Mouse (Mus musculus) 3T3-L1 (cell line): ENCODE results near the gene Prx.

Experiments used
- DNase-seq: peaks from one replicate; pipeline ENCODE4 v3.0.0-alpha.2; 2015; ENCODE audit warnings: low read depth, low spot score

The Prx gene

DNA sequence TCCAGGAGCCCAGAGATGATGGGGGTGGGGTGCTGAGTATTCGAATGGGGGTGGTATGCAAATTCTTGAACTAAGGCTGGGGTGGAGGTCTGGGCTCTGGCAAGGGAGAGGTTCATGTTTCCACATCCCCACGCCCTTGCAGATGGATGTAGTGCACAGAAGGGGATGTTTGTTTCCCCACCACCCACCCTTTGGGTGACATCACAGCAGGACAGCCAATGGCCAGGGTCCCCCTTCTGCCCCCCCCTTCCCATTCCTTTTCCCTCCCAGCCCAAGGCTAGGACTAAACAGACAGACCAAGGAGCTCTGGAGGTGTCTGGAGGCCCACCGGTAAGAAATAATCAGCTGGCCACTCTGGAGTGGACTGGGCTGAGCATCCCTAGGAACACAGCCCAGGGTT lies at the start of gene Prx:
Gene Prx (plus strand): TSS at position 289 of the 400 bp plus-strand sequence.
- DNase-seq: no peak

DNA sequence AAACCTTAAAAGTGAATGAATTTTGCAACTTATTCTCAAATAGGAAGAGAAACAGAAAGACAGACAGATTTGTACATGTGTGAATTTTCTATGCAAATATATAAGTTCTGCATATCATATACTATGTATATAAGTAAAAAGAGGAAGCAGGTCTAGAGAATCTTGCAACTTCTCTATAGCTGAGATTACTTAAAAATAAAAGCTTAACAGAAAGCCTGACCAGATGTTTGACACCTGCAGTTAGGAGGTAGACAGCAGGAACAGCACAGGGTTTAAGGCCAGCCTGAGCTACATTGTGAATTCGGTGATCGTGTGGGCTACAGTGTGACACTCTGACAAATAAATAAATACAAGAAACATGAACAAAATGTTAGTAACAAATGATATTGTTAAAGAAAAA lies 47.8 kb upstream of the Prx start:
- DNase-seq: no peak

GRCm38 (mm10) chr7:27452206-27452770 lies 46.8 kb upstream of the Prx start:
- DNase-seq: no peak

DNA sequence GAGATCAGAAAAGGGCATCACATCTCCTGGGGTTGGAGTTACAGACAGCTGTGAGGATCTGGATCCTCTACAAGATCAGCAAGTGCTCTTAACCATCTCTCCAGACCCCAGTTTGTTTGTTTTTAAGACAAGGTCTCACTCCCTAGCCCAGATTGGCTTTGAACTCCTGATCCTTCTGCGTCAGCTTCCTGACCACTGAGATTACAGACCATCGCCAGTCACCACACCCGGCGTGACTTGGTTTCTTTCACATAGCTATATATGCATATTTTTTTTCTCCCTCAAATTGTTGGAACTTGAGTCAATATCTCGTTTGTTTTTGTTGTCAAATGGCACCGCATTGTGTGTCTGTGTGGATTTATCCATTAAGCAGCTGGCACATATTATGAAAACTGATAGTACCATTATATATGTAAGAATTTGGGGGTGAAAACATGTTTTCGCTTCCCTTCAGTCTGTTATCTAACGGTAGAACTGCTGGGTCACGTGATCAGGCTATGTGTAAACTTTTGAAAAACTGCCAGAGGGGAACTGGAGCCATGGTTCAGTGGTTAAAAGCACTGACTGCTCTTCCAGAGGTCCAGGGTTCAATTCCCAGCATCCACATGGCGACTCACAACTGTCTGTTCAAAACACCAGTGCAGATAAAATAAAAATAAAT lies 44.5 kb upstream of the Prx start:
- DNase-seq: no peak

- DNase-seq: no peak
Observed at GRCm38 (mm10) chr7:27455273-27455672, 43.9 kb upstream of the Prx start.

DNA sequence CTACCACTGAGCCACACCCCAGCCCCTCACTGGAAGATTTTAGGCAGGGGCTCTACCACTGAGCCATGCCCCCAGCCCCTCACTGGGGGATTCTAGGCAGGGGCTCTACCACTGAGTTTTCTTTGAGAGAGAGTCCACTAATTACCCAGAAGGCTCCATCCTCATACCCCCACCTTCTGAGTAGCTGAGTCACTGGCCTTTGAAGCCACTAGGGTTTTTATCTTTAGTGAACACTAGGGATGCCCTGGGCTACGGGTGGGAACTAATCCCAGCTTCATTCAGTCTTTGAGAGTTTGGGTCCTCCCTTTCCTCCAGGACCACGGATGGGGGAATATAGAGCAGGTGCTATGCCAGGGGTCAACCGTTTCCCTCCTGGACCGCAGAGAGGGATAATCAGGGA lies 40.5 kb upstream of the Prx start:
- no peak for DNase-seq

DNA sequence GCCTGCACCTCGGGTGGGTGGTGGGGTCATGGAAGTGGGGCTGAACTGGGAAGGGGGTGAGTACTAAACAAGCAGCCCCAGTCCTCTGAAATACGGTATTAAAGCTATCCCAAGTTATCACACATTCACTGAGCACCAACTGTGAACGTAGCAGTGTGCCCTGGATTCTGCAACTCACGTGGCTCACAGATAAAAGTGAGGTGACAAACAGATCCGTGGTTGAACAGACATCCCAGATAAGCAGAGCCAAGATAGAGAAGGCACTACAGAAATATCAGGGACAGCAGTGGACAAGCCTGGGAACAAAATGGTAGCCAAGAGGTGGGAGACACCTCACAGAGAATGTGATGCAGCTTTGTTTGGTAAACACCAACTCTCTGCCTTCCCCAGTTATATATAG lies 39.5 kb upstream of the Prx start:
- no peak for DNase-seq

DNA sequence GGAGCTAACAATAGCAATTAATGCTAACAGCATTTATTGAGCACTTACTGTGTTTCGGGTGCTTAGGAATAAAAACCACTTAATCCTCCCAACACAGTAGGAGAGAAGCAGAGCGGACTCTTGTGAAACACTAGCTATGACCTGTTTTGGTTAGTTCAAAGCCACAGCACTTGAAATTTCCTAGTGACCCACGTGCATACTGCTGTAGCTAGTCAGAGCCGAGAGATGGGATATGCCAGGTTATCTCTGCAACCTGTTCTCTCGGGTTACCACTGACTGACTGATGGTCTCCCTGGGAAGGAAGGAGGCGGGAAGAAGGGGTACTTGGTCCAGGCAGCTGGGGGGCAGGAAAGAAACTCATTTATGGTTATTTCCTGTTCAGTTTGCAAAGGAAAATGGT lies 38.6 kb upstream of the Prx start:
- DNase-seq: no peak

DNA sequence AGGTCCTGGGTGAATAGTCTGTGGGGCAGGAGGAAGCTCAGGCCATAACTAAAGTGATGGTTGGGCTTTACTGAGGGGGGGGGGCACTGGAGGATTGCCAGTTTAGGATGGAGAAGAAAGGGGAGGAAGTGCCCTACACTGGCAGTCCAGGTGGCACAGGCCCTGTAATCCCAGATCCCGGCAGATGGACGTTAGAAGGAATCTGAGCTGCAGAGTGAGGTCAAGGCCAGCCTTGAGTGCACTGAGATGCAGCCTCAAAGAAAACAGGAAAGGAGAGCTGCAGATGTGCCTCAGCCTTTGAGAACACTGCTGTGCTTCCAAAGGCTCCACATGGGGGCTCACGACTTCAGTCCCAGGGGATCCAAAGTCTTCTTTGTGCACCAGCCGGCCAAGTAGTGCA lies 31.5 kb upstream of the Prx start:
- peak; percentile 14 for DNase-seq

DNA sequence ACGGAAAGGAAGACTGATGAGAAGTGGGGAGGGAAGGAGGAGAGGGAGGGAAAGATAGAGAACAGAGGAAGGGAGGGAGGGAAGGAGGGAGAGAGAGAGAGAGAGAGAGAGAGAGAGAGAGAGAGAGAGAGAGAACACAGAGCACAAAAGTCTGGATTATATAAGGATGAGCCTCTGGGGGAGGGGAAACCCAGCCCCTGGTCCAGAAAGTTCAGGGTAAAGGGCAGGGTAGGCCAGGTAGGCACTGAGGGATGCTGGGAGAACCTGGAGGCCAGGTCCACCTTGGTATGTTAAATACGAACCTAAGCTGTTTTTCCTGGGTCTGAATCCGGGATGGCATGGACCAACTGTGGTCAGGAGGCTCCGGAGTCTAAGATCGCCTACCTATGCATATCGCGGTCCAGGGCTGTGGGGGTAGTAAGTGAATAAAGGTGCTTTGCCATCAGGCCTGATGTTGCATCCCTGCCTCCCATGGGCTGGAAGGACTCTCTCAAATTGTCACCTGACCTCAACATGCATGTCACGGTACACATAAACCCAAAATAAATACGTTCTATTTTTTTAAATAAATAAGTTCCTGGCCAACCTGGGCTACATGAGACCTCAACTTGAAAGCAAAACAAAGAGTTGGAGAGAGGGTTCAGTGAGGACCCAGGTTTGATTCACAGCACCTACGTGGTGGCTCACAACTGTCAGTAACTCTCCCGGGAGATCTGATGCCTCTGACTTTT lies 27.6 kb upstream of the Prx start:
- no peak for DNase-seq

DNA sequence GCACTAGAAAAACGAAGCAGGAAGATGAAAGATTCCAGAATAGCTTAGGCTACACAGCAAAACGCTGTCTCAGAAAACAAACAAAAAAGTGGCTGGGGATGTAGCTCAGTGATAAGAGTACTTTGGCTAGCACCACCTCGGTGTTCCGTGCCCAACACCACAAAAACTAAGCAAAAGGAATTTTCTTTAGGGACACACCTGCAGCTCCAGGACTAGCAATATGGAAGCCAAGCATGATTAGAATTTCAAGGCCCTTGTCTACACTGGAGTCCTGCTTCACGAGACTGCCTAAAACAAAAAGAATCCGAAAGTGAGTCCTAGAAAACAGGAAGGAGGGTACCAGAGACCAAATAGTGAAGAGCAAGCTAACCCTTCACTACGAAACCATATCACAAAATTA lies 26.5 kb upstream of the Prx start:
- DNase-seq: peak; percentile 14

DNA sequence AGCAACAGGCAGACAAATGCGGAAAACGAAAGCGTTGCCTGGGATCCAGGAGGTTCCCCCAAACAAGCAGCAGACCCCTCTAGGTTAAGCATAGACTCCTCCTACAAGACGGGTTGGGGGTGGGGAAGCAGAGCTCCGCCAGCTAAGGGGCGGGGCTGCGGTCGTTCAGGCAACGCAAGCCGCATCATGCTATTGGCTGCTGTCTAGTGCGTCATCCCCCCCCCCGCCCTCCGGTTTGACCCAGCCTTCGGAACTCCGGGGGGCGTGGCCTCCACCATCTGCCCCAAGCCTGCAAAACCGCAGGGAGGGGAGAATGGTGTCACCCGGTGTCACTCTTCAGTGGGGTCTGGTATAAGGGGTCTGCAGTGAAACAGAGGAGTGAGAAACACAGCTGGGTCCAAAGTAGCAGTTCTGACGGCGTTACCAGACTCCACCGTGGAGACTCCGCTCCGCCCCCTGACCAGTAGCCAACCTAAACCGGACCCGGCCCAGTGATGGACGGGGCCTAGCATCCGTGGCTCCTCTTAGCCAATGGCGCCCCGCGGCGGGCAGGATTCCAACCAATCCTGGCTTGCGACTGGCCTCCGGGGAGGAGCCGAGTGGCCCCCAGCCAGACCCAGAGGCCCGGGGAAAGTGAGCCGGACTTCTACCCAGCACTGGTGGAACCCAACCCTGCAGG lies 25.8 kb upstream of the Prx start, which contains the start of gene Sertad3:
Gene Sertad3 (plus strand): TSS at position 613 of the 679 bp plus-strand sequence.
- peak; percentile 95 for DNase-seq

DNA sequence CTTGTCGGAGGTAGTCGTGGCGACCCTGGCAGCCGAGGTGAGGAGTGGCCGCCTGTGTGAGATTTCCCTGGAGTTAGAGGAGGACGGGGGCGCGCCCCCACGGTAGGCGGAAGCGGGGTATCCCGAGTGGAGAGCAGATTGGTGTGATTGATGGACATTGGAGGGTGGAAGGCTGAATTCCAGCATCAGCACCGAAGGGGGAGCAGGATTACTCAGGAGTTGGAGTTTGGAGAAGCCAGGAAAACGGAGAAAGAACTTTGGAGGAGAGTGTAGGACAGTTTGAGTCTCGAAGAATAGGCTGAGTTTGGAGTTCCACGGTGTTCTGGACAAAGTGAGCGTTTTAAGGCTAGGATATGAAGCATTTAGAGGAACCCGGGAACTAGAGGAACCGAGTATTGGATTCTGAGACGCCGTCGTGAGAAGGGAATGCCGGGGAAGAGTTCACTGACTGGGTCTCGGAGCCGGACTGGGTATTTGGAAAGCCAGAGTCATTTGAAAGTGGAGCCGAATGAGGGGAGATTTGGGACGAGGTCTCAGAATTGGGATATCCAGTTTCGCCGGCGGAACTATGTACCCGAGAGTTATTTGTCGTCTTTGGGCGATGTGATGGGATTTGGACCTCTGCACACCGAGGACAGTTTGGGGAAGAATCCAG lies 25.2 kb upstream of the Prx start:
- peak; percentile 65 for DNase-seq

DNA sequence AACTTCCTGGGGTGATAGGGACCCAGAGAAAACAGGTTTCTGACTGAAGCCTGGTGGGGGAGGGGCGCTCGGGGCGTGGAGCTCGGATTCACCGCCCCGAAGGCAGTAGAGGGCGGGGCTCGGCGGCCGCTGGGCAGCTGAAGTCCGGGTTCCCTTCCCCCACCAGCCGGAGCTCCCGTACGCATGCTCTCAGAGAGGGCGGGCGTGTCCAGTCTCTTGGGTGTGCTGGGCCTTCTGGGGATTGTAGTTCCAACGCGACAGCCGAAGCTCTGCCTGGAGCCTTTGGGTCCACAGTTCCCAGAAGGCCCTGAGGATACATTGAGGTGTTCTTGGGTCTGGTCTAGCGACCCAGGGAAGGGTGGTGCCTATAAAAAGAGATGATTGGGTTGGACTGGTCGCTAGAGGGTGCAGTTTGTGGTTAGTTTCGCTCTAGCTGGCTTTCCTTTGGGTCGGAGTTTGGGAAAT lies 24.6 kb upstream of the Prx start:
- DNase-seq: peak; percentile 98

DNA sequence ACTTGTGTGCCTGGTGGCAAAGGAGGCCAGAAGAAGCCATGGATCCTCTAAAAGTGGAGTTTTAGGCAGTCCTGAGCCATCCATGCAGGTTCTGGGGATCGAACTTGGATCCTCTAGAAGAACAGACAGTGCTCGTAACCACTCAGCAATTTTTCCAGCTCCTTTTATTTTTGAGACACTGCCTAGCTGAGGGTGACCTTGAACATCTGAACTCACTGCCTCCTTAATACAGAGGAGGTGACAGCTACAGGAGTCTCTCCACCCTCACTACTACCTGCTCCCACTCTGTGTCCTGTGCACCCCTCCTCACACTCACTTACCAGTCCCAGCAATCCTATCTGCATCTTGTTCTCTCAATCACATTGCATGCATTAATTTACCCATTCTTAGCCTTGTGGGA lies 23.5 kb upstream of the Prx start:
- DNase-seq: no peak

- DNase-seq: no peak
Observed at GRCm38 (mm10) chr7:27476098-27476635, 23.0 kb upstream of the Prx start.

GRCm38 (mm10) chr7:27478561-27478960 lies 20.6 kb upstream of the Prx start:
- no peak for DNase-seq

DNA sequence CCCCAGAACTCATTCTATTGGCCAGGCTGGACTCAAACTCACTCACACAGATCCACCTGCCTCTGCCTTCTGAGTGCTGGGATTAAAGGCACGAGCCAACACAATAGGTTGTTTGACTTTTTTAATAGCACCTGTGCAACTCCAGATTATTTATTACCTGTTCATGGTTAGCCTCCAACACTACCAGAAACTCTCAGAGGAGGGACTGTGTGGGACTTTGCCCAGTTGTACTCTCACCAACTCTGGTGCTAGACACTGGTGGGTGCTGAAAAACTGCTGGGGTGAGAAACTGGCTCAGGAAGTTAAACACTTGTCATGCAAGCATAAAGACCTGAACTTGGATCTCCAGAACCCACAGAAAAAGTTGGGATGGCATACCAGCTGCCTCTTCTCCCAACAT lies 19.4 kb upstream of the Prx start:
- no peak for DNase-seq

- DNase-seq: no peak
Observed at GRCm38 (mm10) chr7:27480506-27480905, 18.6 kb upstream of the Prx start.

DNA sequence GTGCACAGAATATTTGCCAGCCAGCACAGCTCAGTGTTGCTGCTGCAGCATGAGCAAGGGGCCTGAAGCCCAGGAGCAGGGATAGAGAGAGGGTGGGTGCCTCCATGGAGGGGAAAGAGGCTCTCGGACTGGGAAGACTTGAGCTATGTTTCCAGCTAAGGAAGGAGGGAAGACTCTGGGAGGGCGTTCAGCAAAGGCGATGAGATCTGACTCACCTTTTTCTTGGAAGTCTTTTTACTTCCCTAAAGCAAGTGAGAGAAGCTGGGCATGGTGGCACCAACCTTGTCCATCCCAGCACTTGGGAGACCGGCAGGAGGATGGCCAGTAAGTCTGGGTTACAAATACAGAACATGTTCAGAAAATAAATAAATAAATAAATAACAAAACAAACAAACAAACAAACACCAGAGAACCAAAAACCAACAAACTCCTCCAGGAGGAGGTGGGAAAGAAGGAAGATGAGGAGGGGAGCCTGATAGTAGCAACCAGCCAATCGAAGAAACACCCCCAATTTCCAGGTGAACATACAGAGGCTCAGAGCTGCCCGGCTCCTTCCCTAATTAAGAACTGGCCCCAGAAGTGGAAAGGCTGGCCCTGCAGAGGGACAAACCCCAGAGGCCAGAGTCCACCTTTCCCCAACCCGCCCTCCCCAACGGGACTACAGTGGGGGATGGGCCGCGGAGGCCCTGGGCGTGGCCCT lies 18.0 kb upstream of the Prx start:
- peak; percentile 68 for DNase-seq

DNA sequence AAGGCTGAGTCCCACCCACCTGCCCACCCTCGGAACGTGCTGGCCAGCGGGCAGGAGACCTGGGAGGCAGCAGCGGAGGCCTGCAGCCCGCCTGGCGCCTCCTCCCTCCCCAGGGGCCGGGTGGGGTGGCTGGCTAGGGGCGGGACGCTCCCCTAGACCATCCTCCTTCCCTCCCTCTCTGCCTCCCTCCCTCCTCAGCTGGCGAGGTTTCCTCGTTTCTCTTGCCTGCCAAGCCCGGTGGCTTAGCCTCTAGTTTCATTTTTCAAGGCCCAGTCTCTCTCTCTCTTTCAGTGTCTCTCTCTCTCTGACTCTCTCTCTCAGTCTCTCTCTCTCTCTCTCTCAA lies 17.5 kb upstream of the Prx start:
- peak; percentile 90 for DNase-seq
